Mouse (Mus musculus) midbrain, embryonic 12.5 days (tissue): Measurements from ENCODE around the gene Olfr16. TPM values are rescaled to one million over a fixed set of nuclear protein-coding genes. Genes with fewer than 3 reads are reported as not detected.

Experiments
- polyA plus RNA-seq: library from polyadenylated mRNA; unstranded; fragments of >200 nt; fragmentation: Nextera tagmentation; extraction: Ambion mirVana; gene quantifications from 2 replicates; pipeline ENCODE4 v1.2.1, GENCODE M21; 2016

Gene Olfr16
- polyA plus RNA-seq, 1 experiment from 2014 or later, result not detected

Other genes with a start within 250 kb of the Olfr16 start
- not detected in 2 replicates for gene Apcs, start 55.4 kb upstream of the Olfr16 start, polyA plus RNA-seq
- not detected in 2 replicates for gene Olfr1408, start 187.0 kb downstream of the Olfr16 start, polyA plus RNA-seq
- not detected in 2 replicates for gene Olfr1406, start 240.2 kb downstream of the Olfr16 start, polyA plus RNA-seq
- not detected in 2 replicates for gene Olfr218, start 247.4 kb downstream of the Olfr16 start, polyA plus RNA-seq